Mouse (Mus musculus) mouse trophoblast stem cell (cell line): ENCODE results near the gene Gm21987.

Source experiments
- in situ Hi-C, 2 experiments: fragments of 300-500 bp; cut with MseI, MboI; formaldehyde crosslinking; loops; 2 replicates in 1 of 2; 3 replicates in 1 of 2; pipeline ENCODE4 v1.15.1; 2025

The Gm21987 gene

GRCm38 (mm10) chr16:38348217-38348761 lies 1.4 kb downstream of the Gm21987 start:
- in situ Hi-C loops = loop anchor here (5.0 to 10.0 kb wide), 2 partner anchors 137 to 139 kb away; no protein-coding TSS in a partner anchor

- in situ Hi-C loops = loop anchor here (5.0 to 10.0 kb wide), 2 partner anchors 135 to 137 kb away; no protein-coding TSS in a partner anchor
Observed at GRCm38 (mm10) chr16:38349881-38350280, 3.0 kb downstream of the Gm21987 start.

- in situ Hi-C loops = no loop called here
Observed at GRCm38 (mm10) chr16:38350361-38350855, 3.6 kb downstream of the Gm21987 start.

GRCm38 (mm10) chr16:38350939-38351338 lies 4.1 kb downstream of the Gm21987 start:
- in situ Hi-C loops = no loop called here

- in situ Hi-C loops = no loop called here
Observed at GRCm38 (mm10) chr16:38352031-38352430, 5.2 kb downstream of the Gm21987 start.

- in situ Hi-C loops = no loop called here
Observed at GRCm38 (mm10) chr16:38352851-38353250, 6.0 kb downstream of the Gm21987 start.

GRCm38 (mm10) chr16:38353642-38354041 lies 6.8 kb downstream of the Gm21987 start:
- in situ Hi-C loops = no loop called here

GRCm38 (mm10) chr16:38354185-38354913 lies 7.5 kb downstream of the Gm21987 start:
- in situ Hi-C loops = no loop called here

GRCm38 (mm10) chr16:38358256-38358812 lies 11.5 kb downstream of the Gm21987 start:
- in situ Hi-C loops = no loop called here

GRCm38 (mm10) chr16:38359241-38359640 lies 12.4 kb downstream of the Gm21987 start:
- in situ Hi-C loops = no loop called here

GRCm38 (mm10) chr16:38359857-38360256 lies 13.0 kb downstream of the Gm21987 start:
- in situ Hi-C loops = no loop called here

- in situ Hi-C loops = no loop called here
Observed at GRCm38 (mm10) chr16:38360317-38360716, 13.5 kb downstream of the Gm21987 start.

- in situ Hi-C loops = no loop called here
Observed at GRCm38 (mm10) chr16:38361933-38362332, 15.1 kb downstream of the Gm21987 start, which contains the start of gene Popdc2. TSS of gene Popdc2 (plus strand) at chr16:38362209.

- in situ Hi-C loops = no loop called here
Observed at GRCm38 (mm10) chr16:38362493-38363255, 15.8 kb downstream of the Gm21987 start.

- in situ Hi-C loops = no loop called here
Observed at GRCm38 (mm10) chr16:38363256-38363595, 16.4 kb downstream of the Gm21987 start.

- in situ Hi-C loops = no loop called here
Observed at GRCm38 (mm10) chr16:38363657-38364056, 16.8 kb downstream of the Gm21987 start.

GRCm38 (mm10) chr16:38365390-38365789 lies 18.6 kb downstream of the Gm21987 start:
- in situ Hi-C loops = no loop called here

- in situ Hi-C loops = no loop called here
Observed at GRCm38 (mm10) chr16:38366231-38366630, 19.4 kb downstream of the Gm21987 start.

- in situ Hi-C loops = no loop called here
Observed at GRCm38 (mm10) chr16:38368336-38368735, 21.5 kb downstream of the Gm21987 start.

- in situ Hi-C loops = no loop called here
Observed at GRCm38 (mm10) chr16:38369000-38369399, 22.2 kb downstream of the Gm21987 start.

- in situ Hi-C loops = no loop called here
Observed at GRCm38 (mm10) chr16:38369431-38369830, 22.6 kb downstream of the Gm21987 start.

- in situ Hi-C loops = no loop called here
Observed at GRCm38 (mm10) chr16:38369992-38370484, 23.2 kb downstream of the Gm21987 start.
